Mouse (Mus musculus) cerebellum, adult 2 months (tissue): ENCODE measurements at regions not wholly inside any gene's neighbourhood (a gene's known extent, or its start where the extent isn't known, plus 50 kb on each side); places are given as distances from the start of the nearest gene placed in this dataset.

Experiments
- CTCF ChIP-seq: fragments of 200-500 bp; IDR thresholded peaks from 2 replicates; pipeline ENCODE4 v1.5.1; 2011; ENCODE audit warnings: low read depth, mild to moderate bottlenecking, control low read depth, low read length, moderate library complexity, borderline replicate concordance; ENCODE audit not compliant: insufficient read depth
- POLR2A ChIP-seq: fragments of 200-500 bp; IDR thresholded peaks from 2 replicates; pipeline ENCODE4 v1.6.1; 2011; ENCODE audit warnings: low read length, control low read depth, borderline replicate concordance; ENCODE audit not compliant: insufficient read depth

- no peak for TF ChIP-seq CTCF
- no peak for TF ChIP-seq POLR2A
These were observed 162.2 kb upstream of the Pappa start for GRCm38 (mm10) chr4:64961796-64962195.
